Mouse (Mus musculus) midbrain, postnatal 0 days (tissue): ENCODE measurements at regions not wholly inside any gene's neighbourhood (a gene's known extent, or its start where the extent isn't known, plus 50 kb on each side); places are given as distances from the start of the nearest gene placed in this dataset.

Experiments used
- ATAC-seq: fragments of 200-750 bp; cut with Nextera tagmentation; 2 replicates; pipeline ENCODE4 v1.8.0; 2017; ENCODE audit warnings: moderate number of reproducible peaks, mild to moderate bottlenecking, moderate TSS enrichment, moderate library complexity; ENCODE audit not compliant: low FRiP score
- DNase-seq: peaks from one replicate; pipeline ENCODE4 v3.0.0-alpha.2; 2015; ENCODE audit warnings: low spot score
- H3K27ac ChIP-seq: fragments of 300-500 bp; sonication (generic); 2 replicates; pipeline ENCODE4 v1.5.1; 2014; ENCODE audit warnings: low read depth, mild to moderate bottlenecking, low read length, mixed read lengths
- H3K27me3 ChIP-seq: fragments of 300-500 bp; sonication (generic); 2 replicates; pipeline ENCODE4 v1.6.1; 2014; ENCODE audit warnings: low read length, control low read depth, mixed read lengths; ENCODE audit not compliant: insufficient read depth
- H3K36me3 ChIP-seq: fragments of 300-500 bp; sonication (generic); 2 replicates; pipeline ENCODE4 v1.6.1; 2014; ENCODE audit warnings: low read length, control low read depth, mixed read lengths; ENCODE audit not compliant: insufficient read depth
- H3K4me1 ChIP-seq: fragments of 300-500 bp; sonication (generic); 2 replicates; pipeline ENCODE4 v1.6.1; 2014; ENCODE audit warnings: mild to moderate bottlenecking, control low read depth, antibody characterized with exemption, low read length, mixed read lengths; ENCODE audit not compliant: insufficient read depth
- H3K4me2 ChIP-seq: fragments of 300-500 bp; sonication (generic); 2 replicates; pipeline ENCODE4 v1.6.1; 2014; ENCODE audit warnings: low read depth, mild to moderate bottlenecking, low read length, mixed read lengths; ENCODE audit not compliant: poor library complexity, severe bottlenecking
- H3K4me3 ChIP-seq: fragments of 300-500 bp; sonication (generic); 2 replicates; pipeline ENCODE4 v1.5.1; 2014; ENCODE audit warnings: low read depth, mild to moderate bottlenecking, low read length, moderate library complexity
- H3K9ac ChIP-seq: fragments of 300-500 bp; sonication (generic); replicated peaks from 2 replicates; pipeline ENCODE4 v1.6.1; 2014; ENCODE audit warnings: mild to moderate bottlenecking, low read length, moderate library complexity, mixed read lengths; ENCODE audit not compliant: poor library complexity, severe bottlenecking
- H3K9me3 ChIP-seq: fragments of 300-500 bp; sonication (generic); 2 replicates; pipeline ENCODE4 v1.6.1; 2016; ENCODE audit warnings: low read length, control low read depth
- CTCF ChIP-seq: IDR thresholded peaks from 2 replicates; pipeline ENCODE4 v1.5.1; 2016; ENCODE audit warnings: antibody characterized with exemption, mild to moderate bottlenecking
- WGBS: fragments of 180-500 bp; shearing (Covaris S2); extraction: QIAGEN DNeasy Blood & Tissue Kit; methylation state at CpG from one replicate; pipeline ENCODE4 v1.1.7; 2014; 5-methylcytosine and 5-hydroxymethylcytosine counted together

GRCm38 (mm10) chr6:143315859-143316258 lies 148.8 kb downstream of the Etnk1 start:
- no peaks in the 10 kb centered on the region for H3K9me3 ChIP-seq
- no peak overlapping the region for H3K4me2 ChIP-seq
- no peaks in the 10 kb centered on the region for H3K36me3 ChIP-seq
- no peak for ATAC-seq
- no peak for DNase-seq
- no peaks in the 10 kb centered on the region for H3K4me1 ChIP-seq
- no peak for TF ChIP-seq CTCF
- 85% methylated on average over 9 of the region's 9 CpGs for WGBS
- no peak overlapping the region for H3K9ac ChIP-seq
- no peak overlapping the region for H3K27ac ChIP-seq
- H3K27me3 ChIP-seq = no peaks in the 10 kb centered on the region
- H3K4me3 ChIP-seq = no peak overlapping the region

- TF ChIP-seq CTCF = peak; percentile 85
Measured at GRCm38 (mm10) chr6:143320426-143320825, 153.4 kb downstream of the Etnk1 start.

GRCm38 (mm10) chr6:143324636-143325035 lies 157.6 kb downstream of the Etnk1 start:
- H3K36me3 ChIP-seq = no peaks in the 10 kb centered on the region
- ATAC-seq (no peak), DNase-seq (peak; percentile 35)
- no peaks in the 10 kb centered on the region for H3K27me3 ChIP-seq
- no peaks in the 10 kb centered on the region for H3K9me3 ChIP-seq
- no peak overlapping the region for H3K27ac ChIP-seq
- 0 out of 2 replicates have a peak, but pooled peaks cover 3% of the 10 kb centered on the region for H3K4me1 ChIP-seq
- 17% methylated on average over 8 of the region's 8 CpGs for WGBS
- no peak overlapping the region for H3K4me2 ChIP-seq
- H3K9ac ChIP-seq = no peak overlapping the region
- no peak overlapping the region for H3K4me3 ChIP-seq
- TF ChIP-seq CTCF = no peak

More at GRCm38 (mm10) chr6:143320426-143320825, 153.4 kb downstream of the Etnk1 start:
- no peaks in the 10 kb centered on the region for H3K27me3 ChIP-seq
- H3K9me3 ChIP-seq = no peaks in the 10 kb centered on the region
- no peak for ATAC-seq
- no peak overlapping the region for H3K4me2 ChIP-seq
- H3K4me1 ChIP-seq = 0 out of 2 replicates have a peak, but pooled peaks cover 3% of the 10 kb centered on the region
- DNase-seq = peak; percentile 73
- H3K27ac ChIP-seq = no peak overlapping the region
- no peak overlapping the region for H3K9ac ChIP-seq
- H3K36me3 ChIP-seq = no peaks in the 10 kb centered on the region
- no peak overlapping the region for H3K4me3 ChIP-seq
- 35% methylated on average over 7 of the region's 7 CpGs for WGBS

GRCm38 (mm10) chr6:143326956-143327722 lies 160.1 kb downstream of the Etnk1 start:
- no peak overlapping the region for H3K4me2 ChIP-seq
- H3K9ac ChIP-seq = no peak overlapping the region
- DNase-seq (no peak), ATAC-seq (no peak)
- no peaks in the 10 kb centered on the region for H3K9me3 ChIP-seq
- H3K4me1 ChIP-seq = no peaks in the 10 kb centered on the region
- H3K36me3 ChIP-seq = no peaks in the 10 kb centered on the region
- no peak overlapping the region for H3K27ac ChIP-seq
- no peak overlapping the region for H3K4me3 ChIP-seq
- H3K27me3 ChIP-seq = no peaks in the 10 kb centered on the region
- no peak for TF ChIP-seq CTCF
- WGBS = 83% methylated on average over 22 of the region's 22 CpGs

GRCm38 (mm10) chr6:143327788-143328187 lies 160.8 kb downstream of the Etnk1 start:
- no peak overlapping the region for H3K27ac ChIP-seq
- WGBS = 93% methylated on average over 8 of the region's 8 CpGs
- H3K9me3 ChIP-seq = no peaks in the 10 kb centered on the region
- no peaks in the 10 kb centered on the region for H3K27me3 ChIP-seq
- H3K4me3 ChIP-seq = no peak overlapping the region
- ATAC-seq = no peak
- DNase-seq = no peak
- TF ChIP-seq CTCF = peak; percentile 40
- no peak overlapping the region for H3K9ac ChIP-seq
- no peak overlapping the region for H3K4me2 ChIP-seq
- no peaks in the 10 kb centered on the region for H3K4me1 ChIP-seq
- H3K36me3 ChIP-seq = no peaks in the 10 kb centered on the region

- no peak for DNase-seq
- Histone ChIP-seq H3K4me1 (no peaks in the 10 kb centered on the region), H3K27me3 (no peaks in the 10 kb centered on the region), H3K27ac (no peak overlapping the region), H3K4me2 (no peak overlapping the region), H3K4me3 (no peak overlapping the region), H3K9ac (no peak overlapping the region), H3K36me3 (no peaks in the 10 kb centered on the region), H3K9me3 (no peaks in the 10 kb centered on the region)
- 84% methylated on average over 9 of the region's 9 CpGs for WGBS
- ATAC-seq = no peak
- no peak; the same call in 1 of the 2 replicates for TF ChIP-seq CTCF
Measured at GRCm38 (mm10) chr6:143328202-143328601, 161.2 kb downstream of the Etnk1 start.
